Mouse (Mus musculus) midbrain, postnatal 0 days (tissue): ENCODE results near the gene Cfap45. TPM values are rescaled to one million over a fixed set of nuclear protein-coding genes. Genes with fewer than 3 reads are reported as not detected.

ENCODE experiments used
- ATAC-seq: fragments of 200-750 bp; cut with Nextera tagmentation; 2 replicates; pipeline ENCODE4 v1.8.0; 2017; ENCODE audit warnings: moderate number of reproducible peaks, mild to moderate bottlenecking, moderate TSS enrichment, moderate library complexity; ENCODE audit not compliant: low FRiP score
- DNase-seq: peaks from one replicate; pipeline ENCODE4 v3.0.0-alpha.2; 2015; ENCODE audit warnings: low spot score
- H3K27ac ChIP-seq: fragments of 300-500 bp; sonication (generic); 2 replicates; pipeline ENCODE4 v1.5.1; 2014; ENCODE audit warnings: low read depth, mild to moderate bottlenecking, low read length, mixed read lengths
- H3K27me3 ChIP-seq: fragments of 300-500 bp; sonication (generic); 2 replicates; pipeline ENCODE4 v1.6.1; 2014; ENCODE audit warnings: low read length, control low read depth, mixed read lengths; ENCODE audit not compliant: insufficient read depth
- H3K36me3 ChIP-seq: fragments of 300-500 bp; sonication (generic); 2 replicates; pipeline ENCODE4 v1.6.1; 2014; ENCODE audit warnings: low read length, control low read depth, mixed read lengths; ENCODE audit not compliant: insufficient read depth
- H3K4me1 ChIP-seq: fragments of 300-500 bp; sonication (generic); 2 replicates; pipeline ENCODE4 v1.6.1; 2014; ENCODE audit warnings: mild to moderate bottlenecking, control low read depth, antibody characterized with exemption, low read length, mixed read lengths; ENCODE audit not compliant: insufficient read depth
- H3K4me2 ChIP-seq: fragments of 300-500 bp; sonication (generic); 2 replicates; pipeline ENCODE4 v1.6.1; 2014; ENCODE audit warnings: low read depth, mild to moderate bottlenecking, low read length, mixed read lengths; ENCODE audit not compliant: poor library complexity, severe bottlenecking
- H3K4me3 ChIP-seq: fragments of 300-500 bp; sonication (generic); 2 replicates; pipeline ENCODE4 v1.5.1; 2014; ENCODE audit warnings: low read depth, mild to moderate bottlenecking, low read length, moderate library complexity
- H3K9ac ChIP-seq: fragments of 300-500 bp; sonication (generic); replicated peaks from 2 replicates; pipeline ENCODE4 v1.6.1; 2014; ENCODE audit warnings: mild to moderate bottlenecking, low read length, moderate library complexity, mixed read lengths; ENCODE audit not compliant: poor library complexity, severe bottlenecking
- H3K9me3 ChIP-seq: fragments of 300-500 bp; sonication (generic); 2 replicates; pipeline ENCODE4 v1.6.1; 2016; ENCODE audit warnings: low read length, control low read depth
- CTCF ChIP-seq: IDR thresholded peaks from 2 replicates; pipeline ENCODE4 v1.5.1; 2016; ENCODE audit warnings: antibody characterized with exemption, mild to moderate bottlenecking
- WGBS: fragments of 180-500 bp; shearing (Covaris S2); extraction: QIAGEN DNeasy Blood & Tissue Kit; methylation state at CpG from one replicate; pipeline ENCODE4 v1.1.7; 2014; 5-methylcytosine and 5-hydroxymethylcytosine counted together
- polyA plus RNA-seq: library from polyadenylated mRNA; unstranded; fragments of >200 nt; fragmentation: Nextera tagmentation; extraction: Ambion mirVana; gene quantifications from 2 replicates; pipeline ENCODE4 v1.2.1, GENCODE M21; 2015
- total RNA-seq: library from RNA; depleted of rRNA; stranded (reverse); fragments of >200 nt; gene quantifications from 2 replicates; pipeline ENCODE4 v1.2.3, GENCODE M21; 2014

Cfap45 gene
- total and polyA plus RNA-seq, 2 experiments from 2014 or later: 3.1 to 5.4 TPM

- Histone ChIP-seq H3K9ac (peak overlapping the region; percentile 64), H3K4me1 (peaks cover 25% of the 10 kb centered on the region), H3K36me3 (no peaks in the 10 kb centered on the region), H3K4me3 (peak overlapping the region; percentile 61), H3K27me3 (no peaks in the 10 kb centered on the region), H3K27ac (0 out of 2 replicates have a peak overlapping the region, but pooled peaks have one; percentile 4), H3K9me3 (no peaks in the 10 kb centered on the region), H3K4me2 (peak overlapping the region; percentile 78)
- WGBS: 22% methylated on average over 13 of the region's 13 CpGs
- DNase-seq (no peak), ATAC-seq (no peak)
- TF ChIP-seq CTCF: no peak
These were observed 39.5 kb upstream of the Cfap45 start for GRCm38 (mm10) chr1:172481111-172481510.

- peak; percentile 92 for ATAC-seq
- peaks cover 31% of the 10 kb centered on the region for H3K4me1 ChIP-seq
These were observed 38.9 kb upstream of the Cfap45 start, which contains the start of gene Igsf9 for GRCm38 (mm10) chr1:172481540-172482280. Gene Igsf9 (plus strand): TSS chr1:172481788.

GRCm38 (mm10) chr1:172482518-172483360 is 37.9 kb upstream of the Cfap45 start:
- Histone ChIP-seq H3K4me2 (peak overlapping the region; percentile 78), H3K27ac (peak overlapping the region; percentile 4), H3K4me3 (peak overlapping the region; percentile 61), H3K36me3 (no peaks in the 10 kb centered on the region), H3K27me3 (no peaks in the 10 kb centered on the region), H3K9ac (peak overlapping the region; percentile 64), H3K4me1 (peaks cover 39% of the 10 kb centered on the region), H3K9me3 (no peaks in the 10 kb centered on the region)
- TF ChIP-seq CTCF: no peak
- DNase-seq (no peak), ATAC-seq (no peak)
- WGBS: under 1% methylated on average over 12 of the region's 12 CpGs

More at GRCm38 (mm10) chr1:172481540-172482280, 38.9 kb upstream of the Cfap45 start, which contains the start of gene Igsf9:
- H3K27me3 ChIP-seq: no peaks in the 10 kb centered on the region
- WGBS: under 1% methylated on average over 34 of the region's 38 CpGs
- H3K9ac ChIP-seq: peak within 1 kb of the TSS; percentile 64
- H3K9me3 ChIP-seq: no peaks in the 10 kb centered on the region
- no peaks in the 10 kb centered on the region for H3K36me3 ChIP-seq
- H3K4me3 ChIP-seq: peak within 1 kb of the TSS; percentile 61
- DNase-seq: peak; percentile 96
- peak within 1 kb of the TSS; percentile 78 for H3K4me2 ChIP-seq
- H3K27ac ChIP-seq: peak within 1 kb of the TSS; percentile 4
- TF ChIP-seq CTCF: peak; percentile 80

- H3K9ac ChIP-seq: peak overlapping the region; percentile 64
- 0 out of 2 replicates have a peak overlapping the region, but pooled peaks have one; percentile 4 for H3K27ac ChIP-seq
- DNase-seq (no peak), ATAC-seq (no peak)
- no peaks in the 10 kb centered on the region for H3K9me3 ChIP-seq
- 6% methylated on average over 4 of the region's 4 CpGs for WGBS
- peaks cover 39% of the 10 kb centered on the region for H3K4me1 ChIP-seq
- H3K36me3 ChIP-seq: no peaks in the 10 kb centered on the region
- no peaks in the 10 kb centered on the region for H3K27me3 ChIP-seq
- TF ChIP-seq CTCF: peak; percentile 57
- H3K4me3 ChIP-seq: peak overlapping the region; percentile 61
- H3K4me2 ChIP-seq: peak overlapping the region; percentile 78
These were observed 37.3 kb upstream of the Cfap45 start for GRCm38 (mm10) chr1:172483361-172483660.

DNA sequence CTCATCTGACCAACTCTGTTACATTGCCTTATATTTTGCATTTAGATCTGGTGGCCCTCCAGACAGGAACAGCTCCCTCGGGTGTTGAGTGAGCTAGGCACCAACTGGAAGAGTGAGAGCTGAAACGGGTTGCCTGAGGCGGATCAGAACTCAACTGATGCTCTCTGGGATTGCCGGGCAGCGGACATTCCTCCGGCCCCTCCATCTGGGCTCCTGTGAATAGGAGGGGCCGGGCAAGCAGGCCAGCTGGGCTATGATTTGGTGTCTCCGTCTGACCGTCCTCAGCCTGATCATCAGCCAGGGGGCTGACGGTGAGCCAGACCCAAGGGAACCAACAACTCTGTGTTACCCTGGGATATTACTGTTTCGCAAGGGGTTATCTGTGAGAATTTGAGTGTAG is 36.4 kb upstream of the Cfap45 start:
- Histone ChIP-seq H3K4me2 (peak overlapping the region; percentile 78), H3K36me3 (no peaks in the 10 kb centered on the region), H3K4me3 (peak overlapping the region; percentile 61), H3K9ac (peak overlapping the region; percentile 55; the same call in 1 of the 2 replicates), H3K4me1 (peaks cover 39% of the 10 kb centered on the region), H3K9me3 (no peaks in the 10 kb centered on the region), H3K27ac (no peak overlapping the region), H3K27me3 (no peaks in the 10 kb centered on the region)
- ATAC-seq: no peak
- 20% methylated on average over 11 of the region's 11 CpGs for WGBS
- no peak for DNase-seq
- no peak for TF ChIP-seq CTCF
